9 mouse cellular contexts compared by ENCODE assay signal in genomic region chr8:86873151-86873550, GRCm38 (mm10). TPM values are rescaled to one million over a fixed set of nuclear protein-coding genes. Genes with fewer than 3 reads are reported as not detected.
A peak's percentile ranks its signal among the peaks of the same experiment; 100 is the strongest.
DNase-seq lines count a peak whose midpoint lies in the region; ATAC-seq and TF ChIP-seq lines count a peak whose summit lies in the region.
"Had no signal": no experiment of that assay in that cellular context is flagged by ENCODE, and none has a peak within 500 bp of the region (broad histone marks: within the 10 kb centered on the region; RNA-seq: fewer than 3 reads in every experiment).

No protein-coding gene starts in this region.

- 0 out of 2 replicates have a peak, but pooled peaks have one; percentile 60 for ATAC-seq in heart, embryonic 14.5 days (ENCODE audit: insufficient number of reproducible peaks, insufficient read depth, low FRiP score, low read depth)

- H3K4me2 ChIP-seq in heart, embryonic 14.5 days (ENCODE audit: low read length): peak overlapping the region; percentile 16; the same call in 1 of the 2 replicates
- H3K4me2 ChIP-seq: midbrain, embryonic 12.5 days had no signal

- 6% methylated on average over 2 of the region's 2 CpGs for WGBS in heart, embryonic 14.5 days

- H3K36me3 ChIP-seq in heart, embryonic 14.5 days (ENCODE audit: control insufficient read depth, insufficient read depth, low read length): no peaks in the 10 kb centered on the region
- H3K36me3 ChIP-seq: midbrain, embryonic 12.5 days had no signal

- DNase-seq in gastrocnemius, adult 2 months: peak; percentile 58
- no peak for DNase-seq in gastrocnemius, postnatal 36 days
- peak; percentile 67 to 71 for DNase-seq in right cerebral cortex, postnatal 10 days (ENCODE audit: low spot score in 2 of 2)
- no peak for DNase-seq in right cerebral cortex, adult 18-20 months
- DNase-seq in lung, postnatal 10 days: peak; percentile 67
- no peak for DNase-seq in thymus, adult 18-20 months
- DNase-seq in urinary bladder, postnatal 36 days (ENCODE audit: low spot score in 2 of 2): no peak

- peaks cover 18 to 56% of the 10 kb centered on the region in 2 experiments for H3K4me1 ChIP-seq in heart, embryonic 14.5 days (ENCODE audit: control insufficient read depth in 2 of 2, insufficient read depth in 2 of 2, low read length in 2 of 2)

- H3K4me3 ChIP-seq in gastrocnemius, adult 2 months: no peak overlapping the region
- no peak overlapping the region for H3K4me3 ChIP-seq in heart, embryonic 14.5 days (ENCODE audit: control insufficient read depth in 1 of 2, insufficient read depth in 1 of 2, low read depth in 1 of 2, low read length in 2 of 2)
- H3K4me3 ChIP-seq: midbrain, embryonic 12.5 days had no signal

- peak overlapping the region; percentile 60 for H3K27ac ChIP-seq in gastrocnemius, adult 2 months
- peak overlapping the region; percentile 2 to 72; a peak in 2 of 4 replicates for H3K27ac ChIP-seq in heart, embryonic 14.5 days (replicated peaks in 1 of 2; ENCODE audit: control insufficient read depth in 1 of 2, insufficient read depth in 1 of 2, low read depth in 2 of 2, low read length in 2 of 2)
- H3K27ac ChIP-seq: midbrain, embryonic 12.5 days had no signal

- no peaks in the 10 kb centered on the region for H3K27me3 ChIP-seq in heart, embryonic 14.5 days (ENCODE audit: control insufficient read depth, insufficient read depth, low read length)
- H3K27me3 ChIP-seq: midbrain, embryonic 12.5 days had no signal

- H3K9me3 ChIP-seq in heart, embryonic 14.5 days (ENCODE audit: control insufficient read depth, low read length): no peaks in the 10 kb centered on the region
- H3K9me3 ChIP-seq: midbrain, embryonic 12.5 days had no signal

- H3K9ac ChIP-seq in heart, embryonic 14.5 days (ENCODE audit: low read length): no peak overlapping the region
- H3K9ac ChIP-seq: midbrain, embryonic 12.5 days had no signal

- no peak for TF ChIP-seq CTCF in gastrocnemius, adult 2 months (IDR thresholded peaks at IDR 0.05)

- intact Hi-C loops in gastrocnemius, adult 2 months (cut with DNase I): no loop called here
- intact Hi-C loops in gastrocnemius, postnatal 36 days (cut with DNase I): no loop called here

RNA-seq across cellular contexts. Expression of gene N4bp1, which starts 11.9 kb away (rescaled TPM):
- 10 to 100 TPM; 16.6 to 18.2 TPM for total RNA-seq in gastrocnemius, adult 2 months (2021)
- total RNA-seq in gastrocnemius, postnatal 36 days (2021): 10 to 100 TPM; 15.0 to 16.1 TPM
- polyA plus RNA-seq in heart, embryonic 14.5 days (2014; fragmentation: Nextera tagmentation; extraction: Ambion mirVana): 7.4 and 8.5 TPM in 2 replicates

Comparison
In these comparisons a context has a peak if more than half of its experiments do, and no peak if none do; other contexts are left out.
1. DNase-seq: peak in gastrocnemius, adult 2 months (single experiment), right cerebral cortex, postnatal 10 days (2 of 2) and lung, postnatal 10 days (single experiment); none in gastrocnemius, postnatal 36 days (0 of 2), right cerebral cortex, adult 18-20 months (single experiment), thymus, adult 18-20 months (0 of 2) and urinary bladder, postnatal 36 days (0 of 2).